Mouse (Mus musculus): ENCODE results near the gene Micall2. TPM values are rescaled to one million over a fixed set of nuclear protein-coding genes. Genes with fewer than 3 reads are reported as not detected.
"Not testable (repeated sequence)": the region's sequence is repeated elsewhere in the genome, so short reads cannot be mapped to it uniquely, and the experiment has no call there.

Gene Micall2
- polyA plus RNA-seq, 1 experiment from 2014 or later = 15.1 TPM

DNA sequence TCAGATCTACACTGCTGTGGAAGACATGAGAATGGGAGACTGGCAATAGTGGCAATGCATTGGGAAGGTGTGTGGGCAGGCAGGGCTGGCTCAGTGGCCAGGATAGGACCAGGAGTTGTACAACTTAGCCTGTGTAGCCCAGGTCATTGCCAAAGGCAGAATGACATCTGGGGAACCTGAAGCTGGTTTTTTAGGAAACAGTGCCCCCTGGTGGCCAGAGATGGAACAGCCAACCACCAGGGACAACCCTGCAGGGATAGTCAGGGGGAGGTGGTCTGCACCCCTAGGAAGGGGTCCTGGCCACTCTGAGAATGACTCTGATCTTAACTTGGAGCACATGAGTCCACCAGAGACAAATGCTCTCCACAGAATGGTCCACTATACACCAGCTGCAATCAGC lies 14.4 kb upstream of the Micall2 start:
- in situ Hi-C loops (cut with MboI; ENCODE audit: low pct_unique_long_range_greater_than_20kb) = no loop called here
- POLR2A ChIA-PET = interaction anchor here (1.0 to 1.6 kb wide), 2 partner anchors 16 to 39 kb away, joined by 3 to 4 read pairs; no protein-coding TSS in a partner anchor
- no peak for TF ChIP-seq CTCF (IDR thresholded peaks at IDR 0.05)
- CTCF ChIA-PET = interaction anchor here (1.0 to 2.6 kb wide), 8 partner anchors 10 to 76 kb away, joined by 3 to 9 read pairs (median 4); partner anchors contain the start of gene Micall2
- no peaks in the 10 kb centered on the region for H3K27me3 ChIP-seq
- ATAC-seq (no peak), DNase-seq (ENCODE audit: low read depth, low spot score) (no peak)

DNA sequence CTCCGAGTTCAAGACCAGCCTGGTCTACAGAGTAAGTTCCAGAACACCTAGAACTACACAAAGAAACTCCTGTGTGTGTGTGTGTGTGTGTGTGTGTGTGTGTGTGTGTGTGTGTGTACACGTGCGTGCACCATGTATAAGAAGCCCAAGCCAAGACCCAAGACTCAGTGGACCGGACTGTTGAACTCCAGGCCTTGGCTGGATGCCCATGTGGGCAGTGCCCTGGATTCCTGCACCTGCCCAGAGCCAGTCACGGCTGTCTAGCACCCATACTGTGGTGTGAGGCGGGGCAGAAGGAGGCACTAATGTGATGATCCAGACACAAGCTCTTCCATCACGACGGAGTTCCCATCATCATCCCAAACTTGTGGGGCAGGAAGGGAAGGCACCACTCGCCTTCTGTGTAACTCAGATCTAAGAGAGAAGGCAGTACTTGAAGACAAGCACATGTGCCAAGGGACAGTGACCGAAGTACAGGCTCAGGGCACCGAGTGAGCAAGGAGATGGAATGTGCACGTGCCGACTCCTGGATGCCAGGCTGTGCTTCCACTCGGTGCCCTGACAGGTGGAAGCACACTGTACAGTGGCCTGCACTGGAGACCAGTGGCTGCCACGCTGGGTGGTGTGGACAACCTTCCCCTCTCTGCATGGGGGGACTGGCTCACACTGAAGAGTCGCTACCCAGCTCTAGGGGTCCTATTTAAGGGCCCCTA lies 13.4 kb upstream of the Micall2 start:
- no peak for DNase-seq (ENCODE audit: low read depth, low spot score)
- in situ Hi-C loops (cut with MboI; ENCODE audit: low pct_unique_long_range_greater_than_20kb) = loop anchor here (5.0 kb wide), 2 partner anchors 47 to 212 kb away; no protein-coding TSS in a partner anchor
- H3K27me3 ChIP-seq = no peaks in the 10 kb centered on the region
- ChIA-PET CTCF (interaction anchor here (1.4 to 2.6 kb wide), 5 partner anchors 11 to 75 kb away, joined by 4 to 9 read pairs (median 6); partner anchors contain the start of gene Micall2), POLR2A (interaction anchor here (1.0 kb wide), 1 partner anchor 13 kb away, joined by 3 read pairs; the partner anchor contains the start of gene Micall2)
- no peak for TF ChIP-seq CTCF (IDR thresholded peaks at IDR 0.05)
- no peak for ATAC-seq

DNA sequence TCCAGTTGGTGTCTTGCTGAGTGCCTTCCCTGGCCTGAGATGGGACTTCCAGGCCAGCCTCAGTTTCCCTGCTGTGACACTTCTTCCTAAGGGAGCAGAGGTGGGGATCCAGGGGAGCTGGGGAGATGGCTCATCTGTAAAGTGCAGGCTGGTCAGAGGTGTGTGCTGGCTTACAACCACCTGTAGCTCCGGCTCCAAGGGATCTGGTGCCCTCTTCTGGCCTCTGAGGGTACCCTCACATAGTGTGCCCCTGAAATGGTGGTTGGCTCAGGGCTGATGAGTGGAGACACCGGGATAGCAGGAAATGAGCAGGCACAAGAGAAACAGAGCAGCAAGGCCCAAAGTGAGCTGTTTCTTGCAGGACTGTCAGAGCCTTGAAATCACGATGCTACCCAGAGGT lies 9.6 kb upstream of the Micall2 start:
- H3K27me3 ChIP-seq = no peaks in the 10 kb centered on the region
- in situ Hi-C loops (cut with MboI; ENCODE audit: low pct_unique_long_range_greater_than_20kb) = loop anchor here (5.0 kb wide), 2 partner anchors 43 to 208 kb away; no protein-coding TSS in a partner anchor
- POLR2A ChIA-PET = interaction anchor here (1.1 to 1.4 kb wide), 2 partner anchors 15 to 28 kb away, joined by 4 to 6 read pairs; no protein-coding TSS in a partner anchor
- no peak for DNase-seq (ENCODE audit: low read depth, low spot score)
- CTCF ChIA-PET = interaction anchor here (0.7 to 4.5 kb wide), 12 partner anchors 9 to 60 kb away, joined by 3 to 41 read pairs (median 6); partner anchors contain the start of gene Micall2
- TF ChIP-seq CTCF (IDR thresholded peaks at IDR 0.05) = no peak
- ATAC-seq = peak; percentile 55

- POLR2A ChIA-PET = interaction anchor here (1.4 kb wide), 1 partner anchor 13 kb away, joined by 4 read pairs; no protein-coding TSS in a partner anchor
- in situ Hi-C loops (cut with MboI; ENCODE audit: low pct_unique_long_range_greater_than_20kb); ATAC-seq; CTCF ChIA-PET; H3K27me3 ChIP-seq; DNase-seq (ENCODE audit: low read depth, low spot score): not testable (repeated sequence)
Measured at GRCm38 (mm10) chr5:139742640-139743039, 6.5 kb upstream of the Micall2 start.

DNA sequence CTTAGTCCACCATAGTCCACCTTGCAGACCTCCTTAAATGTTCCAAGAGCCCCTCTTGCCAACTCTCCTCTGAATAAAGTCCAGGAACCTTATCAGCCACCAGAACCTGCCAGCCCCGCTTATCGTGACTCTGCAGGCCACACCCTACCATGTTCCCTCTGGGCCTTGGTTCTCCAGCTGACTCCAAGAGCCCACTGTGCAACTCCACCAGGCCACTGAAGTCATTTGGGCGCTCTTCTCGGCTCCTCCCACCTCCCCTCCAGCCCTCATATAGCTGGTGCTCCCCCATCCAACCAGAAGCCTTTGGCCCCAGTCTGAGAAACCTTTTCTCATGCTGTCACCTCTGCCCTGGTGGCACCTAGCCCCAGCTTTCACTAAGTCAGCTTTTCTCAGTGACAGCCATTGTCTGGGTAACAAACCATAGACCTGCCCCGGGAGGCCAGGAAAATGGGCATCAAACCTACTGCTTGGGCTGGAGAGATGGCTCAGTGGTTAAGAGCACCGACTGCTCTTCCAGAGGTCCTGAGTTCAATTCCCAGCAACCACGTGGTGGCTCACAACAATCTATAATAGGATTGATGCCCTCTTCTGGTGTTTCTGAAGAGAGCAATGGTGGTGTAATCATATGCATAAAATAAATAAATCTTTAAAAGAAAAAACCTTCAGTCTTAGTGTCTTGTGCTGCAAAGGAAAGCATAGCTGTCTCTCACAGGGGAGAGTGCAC lies 2.6 kb upstream of the Micall2 start:
- POLR2A ChIA-PET = no interaction called here
- ATAC-seq = no peak
- CTCF ChIA-PET = interaction anchor here (1.1 to 5.5 kb wide), 2 partner anchors 16 to 20 kb away, joined by 3 to 28 read pairs; no protein-coding TSS in a partner anchor
- in situ Hi-C loops (cut with MboI; ENCODE audit: low pct_unique_long_range_greater_than_20kb) = no loop called here
- TF ChIP-seq CTCF (IDR thresholded peaks at IDR 0.05) = no peak
- no peak for DNase-seq (ENCODE audit: low read depth, low spot score)
- H3K27me3 ChIP-seq = no peaks in the 10 kb centered on the region

DNA sequence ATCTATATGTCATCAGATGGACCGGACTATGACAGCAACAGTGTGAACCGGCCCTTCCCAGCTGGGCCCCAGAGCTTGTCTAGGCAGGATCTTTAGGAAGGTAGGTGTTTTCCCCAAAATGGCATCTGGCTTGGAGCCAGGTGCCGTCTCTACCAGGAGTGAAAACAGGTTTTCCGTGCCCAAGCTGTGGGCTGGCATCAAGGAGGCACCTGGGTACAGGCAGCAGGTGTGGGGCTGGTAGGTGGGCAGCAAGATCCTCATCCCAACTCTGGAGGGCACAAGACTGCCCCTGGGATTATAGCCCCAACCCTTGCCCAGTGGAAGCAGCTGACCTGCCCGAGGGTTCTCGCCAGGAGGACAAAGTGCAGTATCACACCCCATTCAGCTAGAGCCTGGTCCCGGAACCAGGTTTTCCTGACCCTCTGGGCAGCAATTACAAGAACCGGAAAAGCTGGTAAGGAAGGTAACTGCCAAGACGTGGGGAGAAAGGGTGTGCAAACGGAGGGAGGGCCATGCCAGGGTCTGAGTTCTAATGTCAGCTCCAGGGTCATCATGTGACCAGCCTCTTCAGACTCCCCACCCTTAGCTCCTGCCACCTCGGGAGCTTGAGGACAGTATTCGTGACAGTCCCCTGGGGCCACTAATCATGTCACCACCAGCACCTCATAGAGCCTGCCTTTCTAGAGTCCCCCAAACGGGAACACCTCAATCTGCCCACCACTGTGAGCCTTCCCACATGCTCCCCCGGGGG lies 1.9 kb upstream of the Micall2 start:
- CTCF ChIA-PET = interaction anchor here (1.1 to 5.5 kb wide), 3 partner anchors 12 to 20 kb away, joined by 3 to 28 read pairs (median 10); no protein-coding TSS in a partner anchor
- no peak for DNase-seq (ENCODE audit: low read depth, low spot score)
- ATAC-seq = no peak
- POLR2A ChIA-PET = interaction anchor here (0.6 kb wide), 1 partner anchor 290 kb away, joined by 3 read pairs; no protein-coding TSS in a partner anchor
- TF ChIP-seq CTCF (IDR thresholded peaks at IDR 0.05) = no peak
- no peaks in the 10 kb centered on the region for H3K27me3 ChIP-seq
- in situ Hi-C loops (cut with MboI; ENCODE audit: low pct_unique_long_range_greater_than_20kb) = no loop called here

DNA sequence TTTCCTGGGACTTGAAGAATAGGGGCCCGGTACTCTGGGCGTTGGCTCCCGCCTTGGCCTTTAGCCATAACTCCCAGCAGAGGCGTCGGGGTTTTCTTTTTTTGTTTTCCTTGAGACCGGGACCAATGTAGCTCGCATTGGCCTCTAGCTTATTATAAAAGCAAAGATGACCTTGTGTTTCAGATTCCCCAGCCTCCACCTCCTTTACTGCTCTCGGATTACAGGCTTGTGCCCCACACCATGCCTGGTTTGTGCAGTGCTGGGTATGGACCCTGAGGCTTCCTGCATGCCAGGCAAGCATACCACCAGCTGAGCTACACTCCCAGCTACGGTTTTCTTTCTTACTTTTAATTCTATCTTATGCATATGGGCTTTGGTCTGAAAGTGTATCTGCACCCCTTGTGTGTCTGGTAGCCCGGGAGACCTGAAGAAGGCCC lies 386 bp upstream of the Micall2 start:
- DNase-seq (ENCODE audit: low read depth, low spot score) (no peak), ATAC-seq (no peak)

GRCm38 (mm10) chr5:139734746-139735145 lies 1.4 kb downstream of the Micall2 start:
- DNase-seq (ENCODE audit: low read depth, low spot score) = no peak
- in situ Hi-C loops (cut with MboI; ENCODE audit: low pct_unique_long_range_greater_than_20kb) = no loop called here
- H3K27me3 ChIP-seq = no peaks in the 10 kb centered on the region
- TF ChIP-seq CTCF (IDR thresholded peaks at IDR 0.05) = no peak
- CTCF ChIA-PET = interaction anchor here (1.2 to 5.5 kb wide), 4 partner anchors 8 to 16 kb away, joined by 4 to 28 read pairs (median 8); no protein-coding TSS in a partner anchor
- POLR2A ChIA-PET = interaction anchor here (0.8 to 0.9 kb wide), 2 partner anchors 8 to 16 kb away, joined by 3 read pairs; no protein-coding TSS in a partner anchor
- no peak for ATAC-seq

More for the DNA sequence above, 386 bp upstream of the Micall2 start:
- in situ Hi-C loops (cut with MboI; ENCODE audit: low pct_unique_long_range_greater_than_20kb) = no loop called here
- no peaks in the 10 kb centered on the region for H3K27me3 ChIP-seq
- TF ChIP-seq CTCF (IDR thresholded peaks at IDR 0.05) = no peak
- ChIA-PET CTCF (interaction anchor here (1.0 to 5.5 kb wide), 6 partner anchors 9 to 23 kb away, joined by 3 to 28 read pairs (median 8); no protein-coding TSS in a partner anchor), POLR2A (interaction anchor here (0.6 to 1.5 kb wide), 3 partner anchors 10 to 30 kb away, joined by 3 read pairs; no protein-coding TSS in a partner anchor)

- TF ChIP-seq CTCF (IDR thresholded peaks at IDR 0.05) = no peak
- no peaks in the 10 kb centered on the region for H3K27me3 ChIP-seq
- CTCF ChIA-PET = interaction anchor here (1.2 to 5.5 kb wide), 2 partner anchors 12 to 16 kb away, joined by 4 to 28 read pairs; no protein-coding TSS in a partner anchor
- in situ Hi-C loops (cut with MboI; ENCODE audit: low pct_unique_long_range_greater_than_20kb) = no loop called here
- no peak for DNase-seq (ENCODE audit: low read depth, low spot score)
- POLR2A ChIA-PET = interaction anchor here (0.6 to 0.9 kb wide), 2 partner anchors 17 kb away, joined by 3 to 4 read pairs; no protein-coding TSS in a partner anchor
- ATAC-seq = no peak
Measured at GRCm38 (mm10) chr5:139734016-139734415, 2.1 kb downstream of the Micall2 start.
